Mouse (Mus musculus) liver, embryonic 14.5 days (tissue): ENCODE data around the gene Rgs7bp.

Source experiments
- CTCF ChIP-seq: IDR thresholded peaks from 2 replicates; pipeline ENCODE4 v1.5.1; 2016; ENCODE audit warnings: antibody characterized with exemption, low read depth, control low read depth
- EP300 ChIP-seq: IDR thresholded peaks from 2 replicates; pipeline ENCODE4 v1.6.1; 2016; ENCODE audit warnings: antibody characterized with exemption, low read depth

DNA sequence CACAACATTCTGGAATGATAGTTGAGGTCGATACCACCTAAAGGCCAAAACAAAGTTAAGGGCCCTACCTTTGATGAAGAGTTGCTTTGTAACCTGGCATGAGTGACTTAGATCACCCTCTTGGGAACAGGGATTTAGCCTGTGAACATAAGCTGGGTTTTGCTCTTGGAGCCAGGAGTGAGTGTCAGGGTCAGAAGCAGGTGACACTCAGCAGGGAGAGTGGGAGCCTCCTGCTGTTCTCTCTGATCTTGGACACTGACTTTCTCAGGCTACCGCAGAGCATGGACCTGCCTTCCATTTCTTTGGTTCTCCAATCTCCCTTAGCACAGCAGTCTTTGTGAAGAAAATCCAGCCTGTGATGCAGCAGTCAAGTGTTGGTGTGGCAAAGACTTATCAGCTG lies 87.2 kb downstream of the Rgs7bp start:
- TF ChIP-seq CTCF: no peak
- TF ChIP-seq EP300: no peak
